Comparison of ENCODE assay signal across 27 mouse cellular contexts in genomic region chr3:95539837-95540236, GRCm38 (mm10). TPM values are rescaled to one million over a fixed set of nuclear protein-coding genes. Genes with fewer than 3 reads are reported as not detected.
DNase-seq lines count a peak whose midpoint lies in the region; ATAC-seq and TF ChIP-seq lines count a peak whose summit lies in the region.
"Had no signal": no experiment of that assay in that cellular context is flagged by ENCODE, and none has a peak within 500 bp of the region (broad histone marks: within the 10 kb centered on the region; RNA-seq: fewer than 3 reads in every experiment).

No protein-coding gene starts in this region.

- no peaks in the 10 kb centered on the region for H3K36me3 ChIP-seq in heart, adult 2 months (ENCODE audit: control insufficient read depth, insufficient read depth, low read length)
- H3K36me3 ChIP-seq in forebrain, embryonic 12.5 days (replicated peaks) = no peaks in the 10 kb centered on the region
- H3K36me3 ChIP-seq in forebrain, embryonic 13.5 days (ENCODE audit: poor library complexity, severe bottlenecking) = no peaks in the 10 kb centered on the region
- H3K36me3 ChIP-seq: G1E had no signal

- no peak for TF ChIP-seq POLR2A in heart, adult 2 months (IDR thresholded peaks at IDR 0.05; ENCODE audit: insufficient read depth, low read depth, low read length)

- intact Hi-C loops in heart, adult 2 months (cut with DNase I) = no loop called here

- no peak overlapping the region for H3K4me3 ChIP-seq in heart, adult 2 months
- no peak overlapping the region for H3K4me3 ChIP-seq in forebrain, embryonic 12.5 days (replicated peaks)
- H3K4me3 ChIP-seq in forebrain, embryonic 13.5 days = no peak overlapping the region

- no peaks in the 10 kb centered on the region for H3K9me3 ChIP-seq in forebrain, embryonic 12.5 days
- H3K9me3 ChIP-seq in forebrain, embryonic 13.5 days (replicated peaks) = no peaks in the 10 kb centered on the region

- peak; percentile 19 for DNase-seq in heart, adult 11 months
- DNase-seq in heart, adult 2 months = no peak
- peak; percentile 60 for DNase-seq in 416B (ENCODE audit: low read depth)
- DNase-seq: adrenal gland, adult 2 months; adrenal gland, adult 8-10 months; adrenal gland, postnatal 10 days; adrenal gland, postnatal 14 days; adrenal gland, postnatal 25 days; adrenal gland, postnatal 36 days; B cell, adult 2 months; cerebellum, adult 11 months; cerebellum, adult 11-12 months; cerebellum, adult 18-20 months; cerebellum, adult 2 months had no signal

- TF ChIP-seq EP300 in heart, adult 2 months (IDR thresholded peaks at IDR 0.05; ENCODE audit: insufficient read depth, low read depth, low read length) = no peak

- no peak overlapping the region for H3K27ac ChIP-seq in heart, adult 2 months
- H3K27ac ChIP-seq in forebrain, embryonic 12.5 days = no peak overlapping the region
- H3K27ac ChIP-seq in forebrain, embryonic 13.5 days = no peak overlapping the region

- H3K79me2 ChIP-seq in heart, adult 2 months (replicated peaks; ENCODE audit: control insufficient read depth, insufficient read depth, low read length) = no peaks in the 10 kb centered on the region

- H3K9ac ChIP-seq in heart, adult 2 months (ENCODE audit: low read depth, low read length) = no peak overlapping the region
- no peak overlapping the region for H3K9ac ChIP-seq in forebrain, embryonic 12.5 days
- H3K9ac ChIP-seq in forebrain, embryonic 13.5 days = no peak overlapping the region

- peak; percentile 58 for ATAC-seq in granulocyte monocyte progenitor cell, adult 5-6 weeks (replicated peaks; ENCODE audit: poor library complexity, severe bottlenecking)
- ATAC-seq in forebrain, embryonic 12.5 days (ENCODE audit: low FRiP score) = no peak
- no peak for ATAC-seq in forebrain, embryonic 13.5 days
- ATAC-seq: activated CD4-positive, CD25-positive, alpha-beta regulatory T cell, adult 4 months; CD4-positive, CD25-positive, alpha-beta regulatory T cell, adult 4 months; Patski had no signal

- WGBS in heart, adult 2 months = 90% methylated on average over 4 of the region's 4 CpGs
- WGBS in forebrain, embryonic 12.5 days = 93% methylated on average over 4 of the region's 4 CpGs
- 94% methylated on average over 4 of the region's 4 CpGs for WGBS in forebrain, embryonic 13.5 days

- no peaks in the 10 kb centered on the region for H3K27me3 ChIP-seq in heart, adult 2 months (ENCODE audit: control insufficient read depth, insufficient read depth, low read length)
- no peaks in the 10 kb centered on the region for H3K27me3 ChIP-seq in forebrain, embryonic 12.5 days
- H3K27me3 ChIP-seq in forebrain, embryonic 13.5 days = no peaks in the 10 kb centered on the region
- H3K27me3 ChIP-seq: CH12.LX, Patski had no signal

- H3K4me2 ChIP-seq in forebrain, embryonic 12.5 days = no peak overlapping the region
- H3K4me2 ChIP-seq in forebrain, embryonic 13.5 days = no peak overlapping the region

- no peaks in the 10 kb centered on the region for H3K4me1 ChIP-seq in heart, adult 2 months (ENCODE audit: control insufficient read depth, insufficient read depth, low read length)
- no peaks in the 10 kb centered on the region for H3K4me1 ChIP-seq in forebrain, embryonic 12.5 days
- no peaks in the 10 kb centered on the region for H3K4me1 ChIP-seq in forebrain, embryonic 13.5 days

- TF ChIP-seq CTCF in heart, adult 2 months (IDR thresholded peaks at IDR 0.05) = no peak

RNA-seq across cellular contexts. Expression of gene Ctss, which starts 13.3 kb away (rescaled TPM):
- total RNA-seq in heart, adult 2 months (2021) = 10 to 100 TPM; 15.3 to 16.5 TPM
- 10.3 and 12.4 TPM in 2 replicates for polyA plus RNA-seq in heart, adult 2 months (2012; rRNA removed)
- 26.1 and 42.2 TPM in 2 replicates for total RNA-seq in granulocyte monocyte progenitor cell, adult 5-6 weeks (2014; fragmentation: Nextera tagmentation)
- 74.5 and 94.5 TPM in 2 replicates for total RNA-seq in granulocyte monocyte progenitor cell, adult 5-6 weeks (2017)
- polyA plus RNA-seq in forebrain, embryonic 12.5 days (2016; fragmentation: Nextera tagmentation; extraction: Ambion mirVana) = 6.2 and 6.5 TPM in 2 replicates
- polyA plus RNA-seq in forebrain, embryonic 13.5 days (2015; fragmentation: Nextera tagmentation; extraction: Ambion mirVana) = 6.5 and 7.6 TPM in 2 replicates
- total RNA-seq: MEL had no signal
- polyA plus RNA-seq: C2C12, G1E, Patski had no signal

RNA-seq across cellular contexts. Expression of gene Hormad1, which starts 19.6 kb away (rescaled TPM):
- total RNA-seq in heart, adult 2 months (2021) = not detected
- polyA plus RNA-seq in heart, adult 2 months (2012; rRNA removed) = not detected in 2 replicates
- not detected in 2 replicates for total RNA-seq in granulocyte monocyte progenitor cell, adult 5-6 weeks (2014; fragmentation: Nextera tagmentation)
- total RNA-seq in granulocyte monocyte progenitor cell, adult 5-6 weeks (2017) = not detected in 2 replicates
- polyA plus RNA-seq in forebrain, embryonic 12.5 days (2016; fragmentation: Nextera tagmentation; extraction: Ambion mirVana) = not detected in 2 replicates
- not detected in 2 replicates for polyA plus RNA-seq in forebrain, embryonic 13.5 days (2015; fragmentation: Nextera tagmentation; extraction: Ambion mirVana)
- total RNA-seq: adrenal gland, adult 18-20 months; adrenal gland, adult 2 months; adrenal gland, adult 8-10 months; adrenal gland, postnatal 10 days; adrenal gland, postnatal 14 days; adrenal gland, postnatal 25 days; adrenal gland, postnatal 36 days; adrenal gland, postnatal 4 days; CH12.LX; MEL had no signal
- polyA plus RNA-seq: activated CD4-positive, CD25-positive, alpha-beta regulatory T cell, adult 4 months; adrenal gland, adult 2 months; brain, embryonic 14.5 days; C2C12; CD4-positive, CD25-positive, alpha-beta regulatory T cell, adult 4 months; cerebellum, adult 2 months; G1E; Patski had no signal

RNA-seq across cellular contexts. Expression of gene Ctsk, which starts 40.8 kb away (rescaled TPM):
- total RNA-seq in heart, adult 2 months (2021) = 1 to 10 TPM; 7.4 to 8.7 TPM
- polyA plus RNA-seq in heart, adult 2 months (2012; rRNA removed) = 5.4 and 9.1 TPM in 2 replicates
- total RNA-seq in granulocyte monocyte progenitor cell, adult 5-6 weeks (2014; fragmentation: Nextera tagmentation) = not detected in 2 replicates
- not detected in 2 replicates for total RNA-seq in granulocyte monocyte progenitor cell, adult 5-6 weeks (2017)
- polyA plus RNA-seq in forebrain, embryonic 12.5 days (2016; fragmentation: Nextera tagmentation; extraction: Ambion mirVana) = 6.0 and 8.1 TPM in 2 replicates
- 3.2 and 4.3 TPM in 2 replicates for polyA plus RNA-seq in forebrain, embryonic 13.5 days (2015; fragmentation: Nextera tagmentation; extraction: Ambion mirVana)
- total RNA-seq: CH12.LX had no signal
- polyA plus RNA-seq: activated CD4-positive, CD25-positive, alpha-beta regulatory T cell, adult 4 months; G1E had no signal

RNA-seq across cellular contexts. Expression of gene Golph3l, which starts 48.9 kb away (rescaled TPM):
- 10 to 100 TPM; 15.6 to 17.8 TPM for total RNA-seq in heart, adult 2 months (2021)
- 6.0 and 11.5 TPM in 2 replicates for polyA plus RNA-seq in heart, adult 2 months (2012; rRNA removed)
- total RNA-seq in granulocyte monocyte progenitor cell, adult 5-6 weeks (2014; fragmentation: Nextera tagmentation) = 32.6 and 41.0 TPM in 2 replicates
- total RNA-seq in granulocyte monocyte progenitor cell, adult 5-6 weeks (2017) = 48.4 and 54.8 TPM in 2 replicates
- 33.8 and 36.4 TPM in 2 replicates for polyA plus RNA-seq in forebrain, embryonic 12.5 days (2016; fragmentation: Nextera tagmentation; extraction: Ambion mirVana)
- polyA plus RNA-seq in forebrain, embryonic 13.5 days (2015; fragmentation: Nextera tagmentation; extraction: Ambion mirVana) = 35.6 and 36.6 TPM in 2 replicates

Comparison
In these comparisons a context has a peak if more than half of its experiments do, and no peak if none do; other contexts are left out.
1. DNase-seq: peak in heart, adult 11 months (single experiment) and 416B (single experiment); none in heart, adult 2 months (0 of 2).